Mouse (Mus musculus) layer of hippocampus, adult 9-11 months (tissue): ENCODE results near the gene Jag1.

Source experiments
- DNase-seq: peaks from one replicate; pipeline ENCODE4 v3.0.0; 2022

Jag1 gene

GRCm38 (mm10) chr2:137049367-137049766 lies 67.1 kb downstream of the Jag1 start:
- no peak for DNase-seq

GRCm38 (mm10) chr2:137044122-137044521 lies 72.3 kb downstream of the Jag1 start:
- no peak for DNase-seq
